Mouse (Mus musculus): ENCODE measurements around the gene Taf1b.

DNA sequence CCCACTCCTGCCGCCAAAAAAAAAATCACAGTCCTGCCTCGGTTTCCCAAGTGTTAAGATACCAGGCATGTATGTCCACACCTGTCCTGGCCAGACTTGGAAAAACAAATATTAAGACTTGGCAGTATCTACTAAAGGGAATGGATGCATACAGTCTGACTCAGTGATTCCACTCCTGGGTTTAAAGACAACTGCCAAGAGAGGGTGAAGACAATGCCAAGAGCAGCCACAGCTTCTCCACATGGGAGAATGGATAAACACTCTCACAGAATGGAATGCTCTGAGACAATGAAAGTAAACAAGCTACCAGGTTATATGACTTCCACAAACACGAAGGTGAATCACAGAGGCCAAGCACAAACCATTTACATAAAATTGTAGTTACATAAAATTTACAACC lies 24.9 kb upstream of the Taf1b start:
- TF ChIP-seq CTCF (IDR thresholded peaks at IDR 0.05; ENCODE audit: low read depth) (no peak), EP300 (optimal IDR thresholded peaks at IDR 0.05) (no peak)
